Mouse (Mus musculus) hindbrain, embryonic 15.5 days (tissue): ENCODE data around the gene Lhx2. TPM values are rescaled to one million over a fixed set of nuclear protein-coding genes. Genes with fewer than 3 reads are reported as not detected.
A peak's percentile ranks its signal among the peaks of the same experiment; 100 is the strongest.

Experiments used
- ATAC-seq: fragments of 200-750 bp; cut with Nextera tagmentation; 2 replicates; pipeline ENCODE4 v1.8.0; 2017; ENCODE audit warnings: low read depth, moderate number of reproducible peaks, moderate TSS enrichment; ENCODE audit not compliant: low FRiP score
- H3K27ac ChIP-seq: fragments of 300-500 bp; sonication (generic); replicated peaks from 2 replicates; pipeline ENCODE4 v1.5.1; 2015; ENCODE audit warnings: mild to moderate bottlenecking, inconsistent platforms
- H3K27me3 ChIP-seq: fragments of 300-500 bp; sonication (generic); 2 replicates; pipeline ENCODE4 v1.6.1; 2015; ENCODE audit warnings: control low read depth, inconsistent platforms
- H3K36me3 ChIP-seq: fragments of 300-500 bp; sonication (generic); 2 replicates; pipeline ENCODE4 v1.6.1; 2015; ENCODE audit warnings: control low read depth, inconsistent platforms
- H3K4me1 ChIP-seq: fragments of 300-500 bp; sonication (generic); replicated peaks from 2 replicates; pipeline ENCODE4 v1.6.1; 2015; ENCODE audit warnings: control low read depth, inconsistent platforms
- H3K4me2 ChIP-seq: fragments of 300-500 bp; sonication (generic); 2 replicates; pipeline ENCODE4 v1.6.1; 2015; ENCODE audit warnings: moderate library complexity, mild to moderate bottlenecking, inconsistent platforms
- H3K4me3 ChIP-seq: fragments of 300-500 bp; sonication (generic); 2 replicates; pipeline ENCODE4 v1.5.1; 2015; ENCODE audit warnings: mild to moderate bottlenecking, inconsistent platforms
- H3K9ac ChIP-seq: fragments of 300-500 bp; sonication (generic); 2 replicates; pipeline ENCODE4 v1.6.1; 2015; ENCODE audit warnings: inconsistent platforms
- H3K9me3 ChIP-seq: fragments of 300-500 bp; sonication (generic); 2 replicates; pipeline ENCODE4 v1.6.1; 2016; ENCODE audit warnings: control low read depth, inconsistent platforms
- WGBS: fragments of 180-500 bp; shearing (Covaris S2); methylation state at CpG from one replicate; pipeline ENCODE4 v1.1.7; 2015; 5-methylcytosine and 5-hydroxymethylcytosine counted together
- polyA plus RNA-seq: library from polyadenylated mRNA; unstranded; fragments of >200 nt; fragmentation: Nextera tagmentation; extraction: Ambion mirVana; gene quantifications from 2 replicates; pipeline ENCODE4 v1.2.1, GENCODE M21; 2015

Gene Lhx2
- 12.3 and 63.3 TPM in 2 replicates for polyA plus RNA-seq

DNA sequence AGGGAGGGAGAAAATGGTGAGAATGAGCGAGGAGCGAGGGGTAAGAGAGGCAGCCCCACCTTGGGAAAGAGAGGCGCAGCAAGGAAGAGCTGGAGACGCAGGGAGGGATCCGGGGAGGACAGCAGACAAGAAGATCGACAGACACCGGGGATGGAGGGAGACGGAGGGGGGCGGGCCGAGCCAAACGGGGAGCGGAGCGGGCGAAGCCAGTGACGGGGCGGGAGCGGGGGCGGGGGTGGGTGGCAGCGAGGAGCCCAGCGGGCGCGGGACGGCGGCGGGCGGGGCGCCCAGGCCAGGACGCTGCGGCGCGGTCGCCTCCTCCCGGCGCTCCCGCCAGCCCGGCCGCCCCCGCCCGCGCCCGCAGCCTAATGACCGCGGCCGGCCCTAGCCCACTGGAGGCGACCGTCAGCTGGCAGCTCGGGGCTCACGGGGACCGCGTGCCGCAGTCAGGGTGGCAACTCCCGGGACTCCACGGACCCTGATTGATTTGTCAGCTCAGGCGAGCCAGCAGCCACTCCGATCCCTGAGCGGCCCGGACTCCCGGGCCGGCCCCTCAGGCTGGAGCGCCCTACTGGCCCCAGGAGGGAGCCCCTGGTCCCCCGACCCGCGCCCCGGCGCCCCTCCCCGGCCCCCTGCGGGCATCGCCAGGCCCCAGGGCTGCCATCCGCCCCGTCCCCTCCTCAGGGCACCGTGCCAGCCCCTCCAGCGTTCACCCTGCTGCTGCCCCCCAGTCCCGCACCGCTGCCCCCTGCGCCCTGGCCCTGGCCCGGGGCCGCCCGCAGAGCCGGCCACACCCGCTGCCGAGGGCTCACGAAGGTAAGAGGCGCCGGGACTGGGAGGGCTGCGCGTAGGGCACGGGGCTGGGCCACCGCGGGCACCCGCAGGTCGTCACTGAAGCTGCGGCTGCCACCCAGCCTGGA lies at the start of gene Lhx2:
Lhx2 (plus strand) TSS at position 292 of the 920 bp plus-strand sequence.
- Histone ChIP-seq H3K36me3 (no peaks in the 10 kb centered on the region), H3K9me3 (no peaks in the 10 kb centered on the region), H3K27ac (peak within 1 kb of the TSS; percentile 71), H3K4me1 (peaks cover 11% of the 10 kb centered on the region), H3K4me2 (peak within 1 kb of the TSS; percentile 71), H3K4me3 (peak within 1 kb of the TSS; percentile 40), H3K27me3 (peaks cover 86% of the 10 kb centered on the region), H3K9ac (peak within 1 kb of the TSS; percentile 36)
- under 1% methylated on average over 61 of the region's 92 CpGs for WGBS
- peak; percentile 65 for ATAC-seq

GRCm38 (mm10) chr2:38291526-38291925 lies 47.6 kb upstream of the Lhx2 start:
- WGBS = 89% methylated on average over 1 of the region's 1 CpGs
- no peak overlapping the region for H3K9ac ChIP-seq
- H3K4me3 ChIP-seq = no peak overlapping the region
- H3K27me3 ChIP-seq = 0 out of 2 replicates have a peak, but pooled peaks cover 3% of the 10 kb centered on the region
- peaks cover 6% of the 10 kb centered on the region for H3K4me1 ChIP-seq
- no peak overlapping the region for H3K4me2 ChIP-seq
- no peak overlapping the region for H3K27ac ChIP-seq
- no peaks in the 10 kb centered on the region for H3K9me3 ChIP-seq
- no peaks in the 10 kb centered on the region for H3K36me3 ChIP-seq
- ATAC-seq = no peak

- no peaks in the 10 kb centered on the region for H3K36me3 ChIP-seq
- no peak overlapping the region for H3K9ac ChIP-seq
- no peak overlapping the region for H3K27ac ChIP-seq
- 89% methylated on average over 4 of the region's 4 CpGs for WGBS
- ATAC-seq = no peak
- H3K9me3 ChIP-seq = no peaks in the 10 kb centered on the region
- no peaks in the 10 kb centered on the region for H3K27me3 ChIP-seq
- no peak overlapping the region for H3K4me3 ChIP-seq
- H3K4me1 ChIP-seq = no peaks in the 10 kb centered on the region
- no peak overlapping the region for H3K4me2 ChIP-seq
Measured at GRCm38 (mm10) chr2:38295939-38296338, 43.1 kb upstream of the Lhx2 start.

DNA sequence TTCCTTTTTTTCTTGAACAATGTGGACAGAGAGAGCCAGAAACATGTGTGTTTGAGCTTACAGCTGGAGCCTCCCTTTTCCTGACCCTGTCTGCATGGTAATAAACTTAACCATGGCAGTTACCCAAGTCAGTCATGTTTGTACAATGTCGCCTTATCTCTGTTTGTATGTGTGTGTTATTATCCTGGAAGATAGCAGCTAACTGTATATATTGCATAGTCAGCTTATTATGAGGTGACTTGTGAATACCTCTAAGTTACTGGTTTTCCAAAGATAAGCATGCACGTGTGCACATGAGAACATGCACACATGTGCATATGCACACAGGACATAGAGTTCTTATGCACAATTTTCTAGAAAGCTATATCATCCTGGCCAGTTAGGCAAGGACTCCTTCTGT lies 38.1 kb upstream of the Lhx2 start:
- no peak overlapping the region for H3K4me2 ChIP-seq
- no peaks in the 10 kb centered on the region for H3K9me3 ChIP-seq
- H3K27ac ChIP-seq = no peak overlapping the region
- no peak overlapping the region for H3K4me3 ChIP-seq
- H3K9ac ChIP-seq = no peak overlapping the region
- no peaks in the 10 kb centered on the region for H3K27me3 ChIP-seq
- ATAC-seq = no peak
- no peaks in the 10 kb centered on the region for H3K4me1 ChIP-seq
- no peaks in the 10 kb centered on the region for H3K36me3 ChIP-seq
- 87% methylated on average over 2 of the region's 2 CpGs for WGBS

DNA sequence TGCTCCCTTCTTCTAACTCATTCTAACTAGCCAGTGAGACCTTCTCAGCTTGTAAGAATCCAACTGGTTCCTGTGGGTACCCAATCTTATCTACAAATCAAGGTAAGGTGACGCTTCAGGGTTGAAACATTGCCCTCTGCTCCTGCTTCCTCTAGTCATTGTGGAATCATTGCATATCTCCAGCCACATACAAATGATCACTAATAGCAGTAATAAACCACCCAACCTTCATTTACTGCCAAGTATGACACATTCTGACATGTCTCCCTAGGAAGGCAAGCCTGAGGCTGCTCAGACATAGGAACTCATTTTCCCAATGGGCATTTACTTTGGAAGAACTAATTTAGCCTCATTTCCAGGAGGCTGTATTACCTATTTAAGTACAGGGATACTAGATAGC lies 33.9 kb upstream of the Lhx2 start:
- WGBS = 89% methylated on average over 1 of the region's 1 CpGs
- no peak overlapping the region for H3K27ac ChIP-seq
- H3K9me3 ChIP-seq = no peaks in the 10 kb centered on the region
- no peaks in the 10 kb centered on the region for H3K36me3 ChIP-seq
- H3K4me2 ChIP-seq = no peak overlapping the region
- H3K27me3 ChIP-seq = no peaks in the 10 kb centered on the region
- ATAC-seq = no peak
- H3K4me1 ChIP-seq = no peaks in the 10 kb centered on the region
- H3K4me3 ChIP-seq = no peak overlapping the region
- H3K9ac ChIP-seq = no peak overlapping the region

GRCm38 (mm10) chr2:38312921-38313320 lies 26.2 kb upstream of the Lhx2 start:
- no peak overlapping the region for H3K9ac ChIP-seq
- no peak for ATAC-seq
- no peaks in the 10 kb centered on the region; the same call in 1 of the 2 replicates for H3K27me3 ChIP-seq
- H3K4me2 ChIP-seq = no peak overlapping the region
- WGBS = 46% methylated on average over 3 of the region's 3 CpGs
- no peak overlapping the region for H3K4me3 ChIP-seq
- H3K27ac ChIP-seq = no peak overlapping the region
- H3K9me3 ChIP-seq = no peaks in the 10 kb centered on the region
- no peaks in the 10 kb centered on the region for H3K36me3 ChIP-seq
- no peaks in the 10 kb centered on the region for H3K4me1 ChIP-seq

DNA sequence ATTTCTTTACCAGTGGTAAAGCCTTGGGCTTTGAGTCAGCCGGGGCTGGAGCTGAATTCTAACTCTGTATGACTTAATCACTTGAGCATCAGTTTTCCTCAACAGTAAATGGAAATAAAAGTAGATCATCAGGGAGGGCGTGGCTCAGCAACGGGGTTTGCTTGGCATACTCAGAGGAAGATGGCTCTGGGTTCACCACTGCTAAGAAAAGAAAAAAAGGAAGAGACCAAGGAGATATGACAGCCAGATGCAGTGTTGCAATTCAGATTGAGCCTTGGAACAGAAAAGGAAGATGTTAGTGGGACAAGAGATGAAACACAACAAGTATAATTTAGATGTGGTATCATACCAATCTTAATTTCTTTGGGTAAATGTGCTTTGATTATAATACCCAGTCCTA lies 25.7 kb upstream of the Lhx2 start:
- Histone ChIP-seq H3K4me1 (no peaks in the 10 kb centered on the region), H3K9ac (no peak overlapping the region), H3K4me3 (no peak overlapping the region), H3K27me3 (no peaks in the 10 kb centered on the region; the same call in 1 of the 2 replicates), H3K36me3 (no peaks in the 10 kb centered on the region), H3K27ac (no peak overlapping the region), H3K4me2 (no peak overlapping the region), H3K9me3 (no peaks in the 10 kb centered on the region)
- ATAC-seq = no peak
- WGBS = 63% methylated on average over 3 of the region's 3 CpGs

- no peak for ATAC-seq
- Histone ChIP-seq H3K9ac (no peak overlapping the region), H3K4me2 (no peak overlapping the region), H3K27ac (no peak overlapping the region), H3K27me3 (peaks cover 6% of the 10 kb centered on the region; the same call in 1 of the 2 replicates), H3K36me3 (no peaks in the 10 kb centered on the region), H3K4me3 (no peak overlapping the region), H3K4me1 (no peaks in the 10 kb centered on the region), H3K9me3 (no peaks in the 10 kb centered on the region)
- WGBS = 89% methylated on average over 11 of the region's 11 CpGs
Measured at GRCm38 (mm10) chr2:38319086-38319485, 20.0 kb upstream of the Lhx2 start.

- H3K9me3 ChIP-seq = no peaks in the 10 kb centered on the region
- no peak overlapping the region for H3K4me2 ChIP-seq
- no peak overlapping the region for H3K4me3 ChIP-seq
- ATAC-seq = no peak
- no peak overlapping the region for H3K9ac ChIP-seq
- H3K27ac ChIP-seq = no peak overlapping the region
- H3K27me3 ChIP-seq = peaks cover 12% of the 10 kb centered on the region; the same call in 1 of the 2 replicates
- no peaks in the 10 kb centered on the region for H3K4me1 ChIP-seq
- WGBS = 57% methylated on average over 4 of the region's 4 CpGs
- H3K36me3 ChIP-seq = no peaks in the 10 kb centered on the region
Measured at GRCm38 (mm10) chr2:38320911-38321310, 18.2 kb upstream of the Lhx2 start.

- 0 out of 2 replicates have a peak, but pooled peaks cover 12% of the 10 kb centered on the region for H3K27me3 ChIP-seq
- 70% methylated on average over 8 of the region's 8 CpGs for WGBS
- no peak overlapping the region for H3K4me3 ChIP-seq
- no peak overlapping the region for H3K9ac ChIP-seq
- no peak overlapping the region for H3K27ac ChIP-seq
- H3K9me3 ChIP-seq = no peaks in the 10 kb centered on the region
- H3K4me1 ChIP-seq = no peaks in the 10 kb centered on the region
- H3K36me3 ChIP-seq = no peaks in the 10 kb centered on the region
- no peak overlapping the region for H3K4me2 ChIP-seq
- no peak for ATAC-seq
Measured at GRCm38 (mm10) chr2:38323380-38323779, 15.7 kb upstream of the Lhx2 start.

GRCm38 (mm10) chr2:38326671-38327070 lies 12.4 kb upstream of the Lhx2 start:
- H3K4me2 ChIP-seq = no peak overlapping the region
- no peak overlapping the region for H3K27ac ChIP-seq
- H3K9ac ChIP-seq = no peak overlapping the region
- 65% methylated on average over 1 of the region's 1 CpGs for WGBS
- no peaks in the 10 kb centered on the region for H3K9me3 ChIP-seq
- no peaks in the 10 kb centered on the region for H3K36me3 ChIP-seq
- ATAC-seq = no peak
- peaks cover 20% of the 10 kb centered on the region; the same call in 1 of the 2 replicates for H3K27me3 ChIP-seq
- H3K4me3 ChIP-seq = no peak overlapping the region
- H3K4me1 ChIP-seq = no peaks in the 10 kb centered on the region

DNA sequence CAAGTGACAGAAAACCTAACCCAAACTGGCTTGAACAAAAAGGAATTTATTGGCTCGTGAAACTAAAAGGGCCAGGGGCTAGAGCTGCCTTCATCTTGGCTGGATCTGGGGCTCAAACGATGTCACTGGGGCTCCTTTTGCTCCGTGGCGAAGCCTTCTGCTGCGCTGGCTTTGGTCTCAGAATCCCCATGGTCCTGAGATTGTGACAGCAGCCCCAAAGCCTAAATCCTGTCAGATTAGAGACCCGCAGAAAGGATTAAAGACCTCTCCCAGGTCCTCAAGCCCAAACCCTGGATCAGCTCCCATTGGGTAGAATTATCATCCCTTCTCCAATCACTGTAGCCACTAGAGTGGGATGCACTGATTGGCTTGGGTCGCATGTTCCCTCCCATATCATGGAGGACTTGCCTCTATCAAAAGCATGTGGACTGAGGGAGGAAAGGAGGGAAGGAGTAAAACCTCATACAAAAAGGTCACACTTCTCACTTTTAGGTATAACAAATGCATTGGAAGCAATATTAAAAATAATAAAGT lies 5.4 kb upstream of the Lhx2 start:
- Histone ChIP-seq H3K4me2 (no peak overlapping the region), H3K27ac (no peak overlapping the region), H3K36me3 (no peaks in the 10 kb centered on the region), H3K4me3 (no peak overlapping the region), H3K27me3 (peaks cover 67% of the 10 kb centered on the region), H3K4me1 (peaks cover 3% of the 10 kb centered on the region; the same call in 1 of the 2 replicates), H3K9me3 (no peaks in the 10 kb centered on the region), H3K9ac (no peak overlapping the region)
- 48% methylated on average over 7 of the region's 7 CpGs for WGBS
- no peak for ATAC-seq
